Mouse (Mus musculus) heart, postnatal 14 days (tissue): Measurements from ENCODE around the gene Gm42957. TPM values are rescaled to one million over a fixed set of nuclear protein-coding genes. Genes with fewer than 3 reads are reported as not detected.
"Not testable (repeated sequence)": the region's sequence is repeated elsewhere in the genome, so short reads cannot be mapped to it uniquely, and the experiment has no call there.

ENCODE experiments used
- DNase-seq, 2 experiments: peaks; one replicate each; pipeline ENCODE4 v3.0.0; 2021 to 2022
- intact Hi-C: fragments of 180-260 bp; cut with DNase I; formaldehyde crosslinking; loops from one replicate; pipeline ENCODE4 v1.15.1; 2025
- total RNA-seq, 2 experiments: library from RNA; stranded (reverse); gene quantifications; 2 replicates each; pipeline ENCODE4 v1.2.3; 2021

Gene Gm42957
- total RNA-seq, 2 experiments from 2014 or later: 0.17 TPM; not detected in 1

GRCm38 (mm10) chr3:96606618-96607017 lies 28.7 kb upstream of the Gm42957 start:
- no peak for DNase-seq
- intact Hi-C loops: no loop called here

GRCm38 (mm10) chr3:96617941-96618340 lies 17.3 kb upstream of the Gm42957 start:
- no peak for DNase-seq
- intact Hi-C loops: no loop called here

GRCm38 (mm10) chr3:96623201-96623600 lies 12.1 kb upstream of the Gm42957 start:
- intact Hi-C loops: no loop called here
- no peak for DNase-seq

GRCm38 (mm10) chr3:96629729-96630600 lies 5.3 kb upstream of the Gm42957 start, which contains the start of gene Rbm8a:
TSS of gene Rbm8a (plus strand) at chr3:96629933.
- intact Hi-C loops: no loop called here
- DNase-seq: peak; percentile 92 to 97

GRCm38 (mm10) chr3:96632058-96632457 lies 3.2 kb upstream of the Gm42957 start:
- no peak for DNase-seq
- intact Hi-C loops: loop anchor here (2.0 kb wide), 1 partner anchor 29 kb away; no protein-coding TSS in a partner anchor

GRCm38 (mm10) chr3:96634015-96634414 lies 1.3 kb upstream of the Gm42957 start:
- intact Hi-C loops: loop anchor here (2.0 kb wide), 1 partner anchor 53 kb away; no protein-coding TSS in a partner anchor
- no peak for DNase-seq

- intact Hi-C loops: loop anchor here (2.0 to 5.0 kb wide), 2 partner anchors 55 to 56 kb away; no protein-coding TSS in a partner anchor
- DNase-seq: no peak
These were observed 632 bp downstream of the Gm42957 start for GRCm38 (mm10) chr3:96635906-96636305.

- intact Hi-C loops: loop anchor here (5.0 kb wide), 1 partner anchor 56 kb away; no protein-coding TSS in a partner anchor
- DNase-seq: no peak
These were observed 1.2 kb downstream of the Gm42957 start for GRCm38 (mm10) chr3:96636448-96636847.

- DNase-seq: peak; percentile 60 to 77
- intact Hi-C loops: loop anchor here (2.0 to 5.0 kb wide), 2 partner anchors 53 to 92 kb away; no protein-coding TSS in a partner anchor
These were observed 3.9 kb downstream of the Gm42957 start for GRCm38 (mm10) chr3:96639219-96639618.

- intact Hi-C loops: loop anchor here (5.0 kb wide), 1 partner anchor 62 kb away; the partner anchor contains the start of gene Nudt17
- peak; percentile 49 to 66 for DNase-seq
These were observed 9.9 kb downstream of the Gm42957 start, which contains the start of gene Itga10 for GRCm38 (mm10) chr3:96645018-96645649. TSS of gene Itga10 (plus strand) at chr3:96645584.

GRCm38 (mm10) chr3:96647365-96647764 lies 12.1 kb downstream of the Gm42957 start:
- DNase-seq: no peak
- intact Hi-C loops: loop anchor here (5.0 kb wide), 1 partner anchor 60 kb away; the partner anchor contains the start of gene Nudt17

GRCm38 (mm10) chr3:96660901-96661300 lies 25.6 kb downstream of the Gm42957 start:
- intact Hi-C loops: no loop called here
- no peak for DNase-seq

- no peak for DNase-seq
- intact Hi-C loops: no loop called here
These were observed 27.6 kb downstream of the Gm42957 start for GRCm38 (mm10) chr3:96662731-96663316.

- peak; percentile 82 to 89 for DNase-seq
- intact Hi-C loops: no loop called here
These were observed 28.4 kb downstream of the Gm42957 start for GRCm38 (mm10) chr3:96663432-96664239.

GRCm38 (mm10) chr3:96665732-96666363 lies 30.6 kb downstream of the Gm42957 start:
- intact Hi-C loops: loop anchor here (5.0 kb wide), 1 partner anchor 41 kb away; the partner anchor contains the start of gene Nudt17
- DNase-seq: not testable (repeated sequence)

- DNase-seq: no peak
- intact Hi-C loops: loop anchor here (5.0 kb wide), 1 partner anchor 40 kb away; the partner anchor contains the start of gene Nudt17
These were observed 31.6 kb downstream of the Gm42957 start for GRCm38 (mm10) chr3:96666916-96667315.

GRCm38 (mm10) chr3:96667316-96667715 lies 32.0 kb downstream of the Gm42957 start:
- DNase-seq: peak in 1 of 2 experiments; percentile 17
- intact Hi-C loops: loop anchor here (5.0 kb wide), 1 partner anchor 40 kb away; the partner anchor contains the start of gene Nudt17

- intact Hi-C loops: loop anchor here (5.0 kb wide), 1 partner anchor 39 kb away; the partner anchor contains the start of gene Nudt17
- no peak for DNase-seq
These were observed 33.3 kb downstream of the Gm42957 start for GRCm38 (mm10) chr3:96668424-96669067.
